Mouse (Mus musculus): ENCODE results near the gene Ecsit.

DNA sequence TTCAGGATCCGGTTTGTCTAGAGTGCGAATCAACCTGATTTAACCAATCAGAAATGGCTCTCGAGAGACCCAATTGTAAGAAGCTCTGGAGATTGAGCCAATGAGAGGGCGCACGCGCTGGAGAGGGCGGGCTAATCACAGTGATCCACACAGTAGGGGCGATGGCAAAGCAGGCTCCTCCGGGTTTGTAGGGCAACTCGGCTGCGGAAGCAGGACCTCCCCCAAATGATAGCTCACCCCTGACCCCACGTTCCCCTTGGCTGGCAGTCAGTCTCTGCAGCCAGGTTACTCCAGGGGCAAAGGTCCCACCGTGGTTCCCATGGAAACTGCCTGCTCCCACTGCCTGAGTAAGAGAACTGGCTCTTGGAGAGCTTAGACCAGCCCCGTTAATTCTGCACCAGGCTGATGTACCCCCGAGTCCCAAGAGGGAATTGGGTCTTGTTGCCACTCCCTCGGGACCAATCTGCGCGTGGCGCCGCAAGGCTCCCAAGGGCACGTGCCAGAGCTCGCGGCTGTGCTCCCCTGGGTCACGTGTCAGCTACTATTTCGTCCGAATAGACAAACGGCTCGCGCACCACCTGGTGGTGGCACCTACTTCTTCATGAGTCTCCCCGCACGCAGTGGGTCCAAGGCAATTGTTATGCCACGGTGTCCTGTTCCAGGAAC lies 30.7 kb downstream of the Ecsit start:
- TF ChIP-seq CTCF (IDR thresholded peaks at IDR 0.05; ENCODE audit: extremely low read depth, insufficient read length, insufficient replicate concordance, low read depth, low read length) (peak; percentile 63; the same call in 1 of the 2 replicates), POLR2A (IDR thresholded peaks at IDR 0.05; ENCODE audit: low read depth, low read length) (no peak)

Measured in small intestine, adult 2 months (tissue).